Comparison of ENCODE assay signal across 8 mouse cellular contexts in genomic region chr4:141443641-141444429, GRCm38 (mm10). TPM values are rescaled to one million over a fixed set of nuclear protein-coding genes. Genes with fewer than 3 reads are reported as not detected.
DNase-seq lines count a peak whose midpoint lies in the region; ATAC-seq and TF ChIP-seq lines count a peak whose summit lies in the region.

No protein-coding gene starts in this region.

- peak overlapping the region; percentile 88 for H3K4me2 ChIP-seq in lung, embryonic 15.5 days
- H3K4me2 ChIP-seq in limb, embryonic 13.5 days (replicated peaks), result peak overlapping the region; percentile 81

- H3K27me3 ChIP-seq in lung, embryonic 15.5 days, result no peaks in the 10 kb centered on the region
- H3K27me3 ChIP-seq in forebrain, embryonic 10.5 days (ENCODE audit: poor library complexity, severe bottlenecking), result no peaks in the 10 kb centered on the region
- no peaks in the 10 kb centered on the region for H3K27me3 ChIP-seq in limb, embryonic 13.5 days
- H3K27me3 ChIP-seq in small intestine, adult 2 months (ENCODE audit: control insufficient read depth, insufficient read depth, low read length), result no peaks in the 10 kb centered on the region

- H3K9me3 ChIP-seq in lung, embryonic 15.5 days, result no peaks in the 10 kb centered on the region
- H3K9me3 ChIP-seq in forebrain, embryonic 10.5 days, result no peaks in the 10 kb centered on the region
- no peaks in the 10 kb centered on the region for H3K9me3 ChIP-seq in limb, embryonic 13.5 days

- peaks cover 17% of the 10 kb centered on the region for H3K36me3 ChIP-seq in lung, embryonic 15.5 days
- peaks cover 24% of the 10 kb centered on the region for H3K36me3 ChIP-seq in forebrain, embryonic 10.5 days (replicated peaks)
- H3K36me3 ChIP-seq in limb, embryonic 13.5 days, result peaks cover 26% of the 10 kb centered on the region
- peaks cover 8% of the 10 kb centered on the region for H3K36me3 ChIP-seq in small intestine, adult 2 months (ENCODE audit: control insufficient read depth, insufficient read depth, low read length)

- no peak overlapping the region for H3K27ac ChIP-seq in lung, embryonic 15.5 days
- H3K27ac ChIP-seq in forebrain, embryonic 10.5 days, result peak overlapping the region; percentile 98
- H3K27ac ChIP-seq in limb, embryonic 13.5 days, result no peak overlapping the region
- H3K27ac ChIP-seq in small intestine, adult 2 months (ENCODE audit: insufficient read depth, low read depth, low read length), result peak overlapping the region; percentile 29; the same call in 1 of the 2 replicates

- 33% methylated on average over 11 of the region's 11 CpGs for WGBS in lung, embryonic 15.5 days
- WGBS in forebrain, embryonic 10.5 days, result 49% methylated on average over 11 of the region's 11 CpGs
- 50% methylated on average over 11 of the region's 11 CpGs for WGBS in limb, embryonic 13.5 days
- 32% methylated on average over 11 of the region's 11 CpGs for WGBS in small intestine, adult 2 months

- H3K4me1 ChIP-seq in lung, embryonic 15.5 days, result peaks cover 18% of the 10 kb centered on the region
- peaks cover 33% of the 10 kb centered on the region for H3K4me1 ChIP-seq in forebrain, embryonic 10.5 days
- peaks cover 18% of the 10 kb centered on the region for H3K4me1 ChIP-seq in limb, embryonic 13.5 days
- H3K4me1 ChIP-seq in small intestine, adult 2 months (ENCODE audit: control insufficient read depth, insufficient read depth, insufficient read length, low read length), result peaks cover 9% of the 10 kb centered on the region; the same call in 1 of the 2 replicates

- DNase-seq in lung, postnatal 36 days, result no peak
- no peak for DNase-seq in forebrain, embryonic 10.5 days (ENCODE audit: extremely low spot score, low spot score)
- no peak for DNase-seq in thymus, postnatal 0 days (ENCODE audit: low spot score)
- DNase-seq in urinary bladder, postnatal 36 days (ENCODE audit: low spot score in 2 of 2), result no peak
- no peak for DNase-seq in cerebellum, postnatal 10 days

- no peak for ATAC-seq in lung, embryonic 15.5 days (ENCODE audit: borderline replicate concordance, extremely low read depth, low FRiP score, low TSS enrichment)
- no peak for ATAC-seq in limb, embryonic 13.5 days (ENCODE audit: low FRiP score, low read depth)

- no peak for TF ChIP-seq CTCF in small intestine, adult 2 months (IDR thresholded peaks at IDR 0.05; ENCODE audit: extremely low read depth, insufficient read length, insufficient replicate concordance, low read depth, low read length)

- no peak for TF ChIP-seq POLR2A in small intestine, adult 2 months (IDR thresholded peaks at IDR 0.05; ENCODE audit: low read depth, low read length)

- H3K9ac ChIP-seq in lung, embryonic 15.5 days, result peak overlapping the region; percentile 53
- peak overlapping the region; percentile 95 for H3K9ac ChIP-seq in limb, embryonic 13.5 days

- H3K4me3 ChIP-seq in lung, embryonic 15.5 days, result peak overlapping the region; percentile 100
- H3K4me3 ChIP-seq in forebrain, embryonic 10.5 days, result peak overlapping the region; percentile 99
- peak overlapping the region; percentile 95 for H3K4me3 ChIP-seq in limb, embryonic 13.5 days
- peak overlapping the region; percentile 93 for H3K4me3 ChIP-seq in small intestine, adult 2 months (ENCODE audit: low read depth, low read length)

RNA-seq across cellular contexts. Expression of gene Zbtb17, which starts 0.6 kb away (rescaled TPM):
- 33.1 and 36.4 TPM in 2 replicates for polyA plus RNA-seq in lung, embryonic 15.5 days (2015; fragmentation: Nextera tagmentation; extraction: Ambion mirVana)
- 58.9 and 61.1 TPM in 2 replicates for polyA plus RNA-seq in forebrain, embryonic 10.5 days (2016; fragmentation: Nextera tagmentation; extraction: Ambion mirVana)
- 48.6 and 48.7 TPM in 2 replicates for polyA plus RNA-seq in limb, embryonic 13.5 days (2015; fragmentation: Nextera tagmentation; extraction: Ambion mirVana)
- polyA plus RNA-seq in small intestine, adult 2 months (2012; rRNA removed), result 26.3 and 47.0 TPM in 2 replicates
- polyA plus RNA-seq in thymus, postnatal 0 days (2015; fragmentation: Nextera tagmentation; extraction: Ambion mirVana), result 31.1 and 32.5 TPM in 2 replicates

RNA-seq across cellular contexts. Expression of gene Srarp, which starts 7.9 kb away (rescaled TPM):
- polyA plus RNA-seq in lung, embryonic 15.5 days (2015; fragmentation: Nextera tagmentation; extraction: Ambion mirVana), result not detected in 2 replicates
- polyA plus RNA-seq in forebrain, embryonic 10.5 days (2016; fragmentation: Nextera tagmentation; extraction: Ambion mirVana), result not detected in 2 replicates
- not detected in 2 replicates for polyA plus RNA-seq in limb, embryonic 13.5 days (2015; fragmentation: Nextera tagmentation; extraction: Ambion mirVana)
- not detected in 2 replicates for polyA plus RNA-seq in small intestine, adult 2 months (2012; rRNA removed)
- not detected in 2 replicates for polyA plus RNA-seq in thymus, postnatal 0 days (2015; fragmentation: Nextera tagmentation; extraction: Ambion mirVana)

RNA-seq across cellular contexts. Expression of gene Hspb7, which starts 23.3 kb away (rescaled TPM):
- 3.2 and 4.8 TPM in 2 replicates for polyA plus RNA-seq in lung, embryonic 15.5 days (2015; fragmentation: Nextera tagmentation; extraction: Ambion mirVana)
- polyA plus RNA-seq in forebrain, embryonic 10.5 days (2016; fragmentation: Nextera tagmentation; extraction: Ambion mirVana), result not detected in 2 replicates
- polyA plus RNA-seq in limb, embryonic 13.5 days (2015; fragmentation: Nextera tagmentation; extraction: Ambion mirVana), result 0.06 and 0.10 TPM in 2 replicates
- 4.7 and 5.8 TPM in 2 replicates for polyA plus RNA-seq in small intestine, adult 2 months (2012; rRNA removed)
- polyA plus RNA-seq in thymus, postnatal 0 days (2015; fragmentation: Nextera tagmentation; extraction: Ambion mirVana), result 0.27 TPM in 1 of 2 replicates, not detected in the other

RNA-seq across cellular contexts. Expression of gene Clcnkb, which starts 28.0 kb away (rescaled TPM):
- 0.16 TPM in 1 of 2 replicates, not detected in the other for polyA plus RNA-seq in lung, embryonic 15.5 days (2015; fragmentation: Nextera tagmentation; extraction: Ambion mirVana)
- polyA plus RNA-seq in forebrain, embryonic 10.5 days (2016; fragmentation: Nextera tagmentation; extraction: Ambion mirVana), result not detected in 2 replicates
- polyA plus RNA-seq in limb, embryonic 13.5 days (2015; fragmentation: Nextera tagmentation; extraction: Ambion mirVana), result not detected in 2 replicates
- not detected in 2 replicates for polyA plus RNA-seq in small intestine, adult 2 months (2012; rRNA removed)
- polyA plus RNA-seq in thymus, postnatal 0 days (2015; fragmentation: Nextera tagmentation; extraction: Ambion mirVana), result 0.23 TPM in 1 of 2 replicates, not detected in the other

RNA-seq across cellular contexts. Expression of gene Clcnka, which starts 45.3 kb away (rescaled TPM):
- 0.19 and 0.54 TPM in 2 replicates for polyA plus RNA-seq in lung, embryonic 15.5 days (2015; fragmentation: Nextera tagmentation; extraction: Ambion mirVana)
- polyA plus RNA-seq in forebrain, embryonic 10.5 days (2016; fragmentation: Nextera tagmentation; extraction: Ambion mirVana), result 0.05 and 0.06 TPM in 2 replicates
- polyA plus RNA-seq in limb, embryonic 13.5 days (2015; fragmentation: Nextera tagmentation; extraction: Ambion mirVana), result 0.23 and 0.36 TPM in 2 replicates
- 0.04 TPM in 1 of 2 replicates, not detected in the other for polyA plus RNA-seq in small intestine, adult 2 months (2012; rRNA removed)
- 0.17 and 0.27 TPM in 2 replicates for polyA plus RNA-seq in thymus, postnatal 0 days (2015; fragmentation: Nextera tagmentation; extraction: Ambion mirVana)

Comparison
In these comparisons a context has a peak if more than half of its experiments do, and no peak if none do; other contexts are left out.
1. H3K27ac ChIP-seq: peak in forebrain, embryonic 10.5 days (single experiment) and small intestine, adult 2 months (single experiment); none in lung, embryonic 15.5 days (single experiment) and limb, embryonic 13.5 days (single experiment).
2. Peak in every context shown above with its lines, with median percentiles within 50 percentile points of each other: H3K4me3 ChIP-seq.